Mouse (Mus musculus): ENCODE data around the gene Chrdl2.

GRCm38 (mm10) chr7:100076296-100076695 lies 70.3 kb downstream of the Chrdl2 start:
- TF ChIP-seq CTCF (IDR thresholded peaks at IDR 0.05; ENCODE audit: low read depth) (no peak), EP300 (IDR thresholded peaks at IDR 0.05; ENCODE audit: low read depth) (no peak)

Measured in liver, postnatal 0 days (tissue).